Mouse (Mus musculus): Measurements from ENCODE around the gene Matn4.

DNA sequence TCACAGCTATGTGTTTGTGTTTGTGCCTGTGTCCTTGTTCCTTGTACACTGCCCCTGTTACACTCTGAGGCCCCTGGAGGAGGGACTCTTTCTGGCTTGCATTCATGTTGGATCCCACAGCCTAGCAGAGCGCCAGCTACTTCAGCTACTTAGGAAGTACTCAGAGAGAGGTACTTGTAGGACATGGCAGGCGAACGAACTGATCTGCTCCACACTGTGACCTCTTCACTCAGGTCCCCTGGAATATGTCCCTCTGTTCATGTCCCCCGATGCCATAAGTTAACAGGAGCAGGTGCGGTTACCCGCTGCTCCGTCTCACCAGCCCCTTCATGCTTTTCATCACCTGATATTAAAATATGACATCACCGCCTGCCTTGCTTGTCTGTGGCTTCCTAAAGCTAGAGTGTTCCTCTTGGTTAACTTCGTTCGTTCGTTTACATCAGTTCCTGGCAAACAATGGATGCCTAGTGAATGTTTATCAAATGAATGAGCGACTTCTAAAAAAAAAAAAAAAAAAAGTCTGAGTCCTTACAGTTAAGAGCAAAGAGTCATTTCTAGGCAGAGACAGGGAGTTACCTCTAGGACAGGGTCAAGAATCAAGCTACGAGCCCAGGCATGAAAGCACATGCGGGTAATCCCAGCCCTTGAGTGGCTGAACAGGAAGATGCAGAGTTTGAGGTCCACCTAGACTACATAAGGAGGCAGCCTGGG, 48.2 kb upstream of the Matn4 start:
- TF ChIP-seq CTCF (IDR thresholded peaks at IDR 0.05; ENCODE audit: low read depth): no peak
- no peak for TF ChIP-seq EP300 (IDR thresholded peaks at IDR 0.05; ENCODE audit: low read depth)
